Mouse (Mus musculus) stomach, embryonic 14.5 days (tissue): ENCODE measurements around the gene Man1a2. TPM values are rescaled to one million over a fixed set of nuclear protein-coding genes. Genes with fewer than 3 reads are reported as not detected.

ENCODE experiments used
- ATAC-seq: fragments of 200-750 bp; cut with Nextera tagmentation; 2 replicates; pipeline ENCODE4 v1.8.0; 2017; ENCODE audit warnings: low read depth, moderate TSS enrichment; ENCODE audit not compliant: insufficient number of reproducible peaks, insufficient read depth, low FRiP score
- H3K27ac ChIP-seq: fragments of 300-500 bp; sonication (generic); 2 replicates; pipeline ENCODE4 v1.5.1; 2014; ENCODE audit warnings: mild to moderate bottlenecking, low read length, moderate library complexity, mixed read lengths
- H3K27me3 ChIP-seq: fragments of 300-500 bp; sonication (generic); 2 replicates; pipeline ENCODE4 v1.6.1; 2014; ENCODE audit warnings: low read length, control low read depth, mixed read lengths; ENCODE audit not compliant: control insufficient read depth, insufficient read depth
- H3K36me3 ChIP-seq: fragments of 300-500 bp; sonication (generic); 2 replicates; pipeline ENCODE4 v1.6.1; 2014; ENCODE audit warnings: mild to moderate bottlenecking, control low read depth, low read length, moderate library complexity, mixed read lengths; ENCODE audit not compliant: control insufficient read depth, insufficient read depth
- H3K4me1 ChIP-seq: fragments of 300-500 bp; sonication (generic); 2 replicates; pipeline ENCODE4 v1.6.1; 2014; ENCODE audit warnings: low read length, control low read depth, mixed read lengths; ENCODE audit not compliant: control insufficient read depth, insufficient read depth
- H3K4me2 ChIP-seq: fragments of 300-500 bp; sonication (generic); replicated peaks from 2 replicates; pipeline ENCODE4 v1.6.1; 2014; ENCODE audit warnings: low read depth, low read length, control low read depth
- H3K4me3 ChIP-seq: fragments of 300-500 bp; sonication (generic); 2 replicates; pipeline ENCODE4 v1.5.1; 2014; ENCODE audit warnings: low read depth, low read length, control low read depth
- H3K9ac ChIP-seq: fragments of 300-500 bp; sonication (generic); replicated peaks from 2 replicates; pipeline ENCODE4 v1.6.1; 2014; ENCODE audit warnings: low read depth, mild to moderate bottlenecking, control low read depth, low read length, moderate library complexity, mixed read lengths
- H3K9me3 ChIP-seq: fragments of 300-500 bp; sonication (generic); 2 replicates; pipeline ENCODE4 v1.6.1; 2016; ENCODE audit warnings: low read depth, low read length, control low read depth; ENCODE audit not compliant: control insufficient read depth
- WGBS: fragments of 180-500 bp; shearing (Covaris S2); extraction: QIAGEN DNeasy Blood & Tissue Kit; methylation state at CpG from one replicate; pipeline ENCODE4 v1.1.7; 2014; 5-methylcytosine and 5-hydroxymethylcytosine counted together
- polyA plus RNA-seq: library from polyadenylated mRNA; unstranded; fragments of >200 nt; fragmentation: Nextera tagmentation; extraction: Ambion mirVana; gene quantifications from 2 replicates; pipeline ENCODE4 v1.2.1, GENCODE M21; 2014

Man1a2 gene
- polyA plus RNA-seq, 1 experiment from 2014 or later: 77.2 TPM

DNA sequence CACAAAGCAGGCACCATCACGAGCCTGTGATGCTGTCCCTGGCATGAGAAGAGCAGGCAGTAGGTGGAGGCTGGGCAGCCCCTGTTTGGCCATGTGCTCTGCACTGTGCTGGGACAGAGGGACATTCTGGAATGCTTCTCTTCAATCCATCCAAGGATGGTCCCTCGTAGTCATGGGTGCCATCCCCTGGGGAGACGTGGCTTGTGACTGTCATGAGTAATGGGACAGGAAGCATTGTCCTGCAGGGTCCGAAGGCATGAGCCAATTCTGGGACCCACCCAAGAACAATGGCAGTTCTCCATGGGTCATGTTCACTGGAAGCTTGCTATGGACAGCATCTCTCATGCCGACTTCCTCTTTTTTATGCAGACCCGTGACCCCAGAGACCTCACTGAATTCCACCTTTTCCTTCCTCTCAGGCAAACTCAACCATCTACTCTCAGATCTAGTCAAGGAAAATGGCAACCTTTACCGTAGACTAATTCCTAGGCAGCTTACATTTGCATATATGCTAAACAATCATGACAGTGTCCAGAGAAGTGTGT lies 155.0 kb downstream of the Man1a2 start:
- Histone ChIP-seq H3K36me3 (no peaks in the 10 kb centered on the region), H3K4me1 (no peaks in the 10 kb centered on the region), H3K27ac (no peak overlapping the region), H3K9me3 (no peaks in the 10 kb centered on the region), H3K9ac (no peak overlapping the region), H3K4me2 (no peak overlapping the region), H3K4me3 (no peak overlapping the region), H3K27me3 (no peaks in the 10 kb centered on the region)
- 0 out of 2 replicates have a peak, but pooled peaks have one; percentile 47 for ATAC-seq
- WGBS: 86% methylated on average over 7 of the region's 7 CpGs

DNA sequence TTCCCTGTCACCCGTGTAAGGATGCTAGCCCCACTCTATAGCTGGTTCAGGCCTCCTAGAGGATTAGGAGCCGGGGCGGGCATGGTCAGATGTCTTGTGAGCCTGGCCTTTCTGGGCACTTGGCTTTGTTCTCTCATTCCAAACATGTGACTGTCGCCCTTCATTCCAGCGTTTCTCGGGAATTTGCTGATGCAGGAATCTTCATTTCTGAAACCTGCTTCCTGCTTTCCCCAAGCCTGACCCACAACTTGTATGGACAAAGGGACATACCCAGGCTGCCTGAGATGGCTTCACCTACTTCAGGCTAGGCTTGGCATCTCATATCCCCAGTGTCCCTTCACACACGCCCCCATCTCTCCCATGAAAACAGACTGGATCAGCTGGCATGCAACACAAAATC lies 162.6 kb downstream of the Man1a2 start:
- no peaks in the 10 kb centered on the region for H3K4me1 ChIP-seq
- ATAC-seq: no peak
- no peaks in the 10 kb centered on the region for H3K27me3 ChIP-seq
- no peak overlapping the region for H3K4me2 ChIP-seq
- H3K9me3 ChIP-seq: no peaks in the 10 kb centered on the region
- no peak overlapping the region for H3K4me3 ChIP-seq
- H3K9ac ChIP-seq: no peak overlapping the region
- no peak overlapping the region for H3K27ac ChIP-seq
- WGBS: 77% methylated on average over 7 of the region's 7 CpGs
- no peaks in the 10 kb centered on the region for H3K36me3 ChIP-seq

DNA sequence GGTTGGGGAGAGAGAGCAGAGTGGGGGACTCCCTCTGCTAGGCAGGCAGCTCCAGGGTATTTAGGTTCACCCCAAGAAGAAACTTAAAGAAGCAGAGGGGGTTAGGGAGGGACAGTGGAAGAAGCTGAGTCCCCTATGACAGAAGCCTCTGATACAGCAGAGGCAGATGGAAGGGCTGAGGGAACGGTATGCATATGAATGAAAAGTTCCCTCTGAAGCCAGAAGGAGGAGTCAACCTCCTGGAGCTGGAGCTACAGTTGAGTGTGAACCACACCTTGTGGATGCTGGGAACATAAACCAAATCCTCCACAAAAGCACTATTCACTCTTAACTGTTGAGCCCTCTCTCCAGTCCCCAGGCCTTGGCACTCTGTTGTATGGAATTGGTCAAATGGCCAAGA lies 163.7 kb downstream of the Man1a2 start:
- Histone ChIP-seq H3K27ac (no peak overlapping the region), H3K4me3 (no peak overlapping the region), H3K4me1 (no peaks in the 10 kb centered on the region), H3K9me3 (no peaks in the 10 kb centered on the region), H3K36me3 (no peaks in the 10 kb centered on the region), H3K4me2 (no peak overlapping the region), H3K27me3 (no peaks in the 10 kb centered on the region), H3K9ac (no peak overlapping the region)
- ATAC-seq: no peak
- WGBS: 37% methylated on average over 1 of the region's 1 CpGs

DNA sequence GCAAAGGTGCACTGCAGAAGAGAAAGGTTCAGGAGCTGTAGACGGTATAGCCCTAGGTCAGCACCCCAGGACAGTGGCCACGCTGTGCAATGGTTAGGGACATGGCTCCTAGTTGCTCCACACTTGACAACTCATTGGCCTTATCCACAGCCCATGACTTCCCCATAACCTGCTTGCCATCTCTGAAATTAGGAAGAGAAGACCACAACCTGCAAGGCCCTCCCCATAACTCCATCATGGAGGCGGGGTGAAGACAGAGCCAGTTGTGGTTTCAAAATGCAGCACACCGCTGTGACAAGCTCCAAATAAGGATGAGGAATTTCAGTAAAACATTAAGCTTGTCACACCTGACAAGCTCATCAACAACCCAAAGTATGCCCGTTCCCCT lies 169.6 kb downstream of the Man1a2 start:
- H3K36me3 ChIP-seq: no peaks in the 10 kb centered on the region
- H3K9ac ChIP-seq: no peak overlapping the region
- no peak overlapping the region for H3K4me3 ChIP-seq
- H3K4me2 ChIP-seq: no peak overlapping the region
- H3K4me1 ChIP-seq: no peaks in the 10 kb centered on the region
- WGBS: 84% methylated on average over 5 of the region's 5 CpGs
- H3K27ac ChIP-seq: no peak overlapping the region
- H3K27me3 ChIP-seq: no peaks in the 10 kb centered on the region
- H3K9me3 ChIP-seq: no peaks in the 10 kb centered on the region
- ATAC-seq: no peak

DNA sequence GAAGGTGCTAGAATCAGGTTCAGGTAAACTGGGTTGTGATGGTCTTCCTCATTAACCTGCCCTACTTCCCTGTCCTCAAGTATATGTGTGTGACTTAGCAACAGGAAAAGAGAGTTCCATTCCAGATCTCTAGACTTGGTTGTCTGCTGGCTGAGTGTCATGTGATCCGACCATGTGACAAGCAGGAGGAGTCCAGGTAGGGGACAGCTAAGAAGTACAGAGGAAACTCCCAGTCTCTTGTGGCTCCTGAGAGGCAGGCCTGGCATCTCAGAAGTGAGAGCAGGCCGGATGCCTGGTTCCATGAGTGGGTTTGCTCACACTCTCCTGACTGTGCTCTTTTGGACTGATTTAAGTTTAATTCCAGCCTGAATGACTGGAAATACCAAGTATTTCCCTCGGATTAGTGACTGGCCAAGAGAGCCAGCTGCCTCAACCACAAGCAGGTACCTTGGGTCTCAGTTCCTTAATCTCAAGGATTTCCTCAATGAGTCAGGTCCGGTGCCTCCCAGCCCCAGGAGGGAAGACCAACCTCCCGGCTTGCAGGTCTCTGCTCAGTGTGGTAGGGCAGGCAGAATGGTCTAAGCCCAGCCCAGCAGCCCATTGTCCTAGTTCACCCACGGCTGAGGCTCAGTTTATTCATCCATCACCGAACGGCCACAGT lies 170.1 kb downstream of the Man1a2 start:
- H3K27me3 ChIP-seq: no peaks in the 10 kb centered on the region
- no peaks in the 10 kb centered on the region for H3K4me1 ChIP-seq
- H3K36me3 ChIP-seq: no peaks in the 10 kb centered on the region
- H3K9ac ChIP-seq: no peak overlapping the region
- H3K4me3 ChIP-seq: no peak overlapping the region
- ATAC-seq: no peak
- H3K9me3 ChIP-seq: no peaks in the 10 kb centered on the region
- no peak overlapping the region for H3K4me2 ChIP-seq
- no peak overlapping the region for H3K27ac ChIP-seq
- WGBS: 84% methylated on average over 8 of the region's 8 CpGs

Other genes with a start within 250 kb of the Man1a2 start
- 4.8 and 7.3 TPM in 2 replicates for gene Tent5c, start 196.2 kb downstream of the Man1a2 start, polyA plus RNA-seq
- gene Vtcn1, start 140.0 kb upstream of the Man1a2 start, polyA plus RNA-seq: 1.7 and 2.0 TPM in 2 replicates
- gene Trim45, start 236.7 kb upstream of the Man1a2 start, polyA plus RNA-seq: 4.5 and 5.0 TPM in 2 replicates